Mouse (Mus musculus): ENCODE measurements at regions not wholly inside any gene's neighbourhood (a gene's known extent, or its start where the extent isn't known, plus 50 kb on each side); places are given as distances from the start of the nearest gene placed in this dataset.

GRCm38 (mm10) chr16:86883862-86884261 lies 470.1 kb upstream of the N6amt1 start:
- TF ChIP-seq CTCF (IDR thresholded peaks at IDR 0.05; ENCODE audit: borderline replicate concordance, extremely low read depth, insufficient read depth, insufficient read length) = no peak
- no peak for TF ChIP-seq POLR2A (IDR thresholded peaks at IDR 0.05; ENCODE audit: borderline replicate concordance, extremely low read depth, insufficient read depth, insufficient read length, poor library complexity, severe bottlenecking)

All from brain, embryonic 14.5 days (tissue).